Mouse (Mus musculus): ENCODE measurements around the gene Ldhal6b.

- TF ChIP-seq MYOD1 (IDR thresholded peaks at IDR 0.05; ENCODE audit: control insufficient read depth, insufficient read length, low read depth) (no peak), CTCF (IDR thresholded peaks at IDR 0.05; ENCODE audit: control insufficient read depth, insufficient read depth, insufficient read length) (no peak), CEBPB (IDR thresholded peaks at IDR 0.05; ENCODE audit: low read depth) (no peak), MAX (IDR thresholded peaks at IDR 0.05) (no peak), USF1 (IDR thresholded peaks at IDR 0.05; ENCODE audit: low read depth) (peak; percentile 38), FOSL1 (IDR thresholded peaks at IDR 0.05; ENCODE audit: insufficient read depth, low read length, poor library complexity, severe bottlenecking) (no peak), MYOG (IDR thresholded peaks at IDR 0.05; ENCODE audit: control insufficient read depth, extremely low read depth, insufficient read length) (no peak)
These were observed 12.0 kb downstream of the Ldhal6b start for GRCm38 (mm10) chr17:5406566-5406965.
